Mouse (Mus musculus) mesoderm, embryonic 11.5 days (tissue): ENCODE results near the gene Ankzf1.

Experiments
- DNase-seq: peaks from one replicate; pipeline ENCODE4 v3.0.0-alpha.2; 2012; ENCODE audit warnings: low read depth, low spot score

Ankzf1 gene

DNA sequence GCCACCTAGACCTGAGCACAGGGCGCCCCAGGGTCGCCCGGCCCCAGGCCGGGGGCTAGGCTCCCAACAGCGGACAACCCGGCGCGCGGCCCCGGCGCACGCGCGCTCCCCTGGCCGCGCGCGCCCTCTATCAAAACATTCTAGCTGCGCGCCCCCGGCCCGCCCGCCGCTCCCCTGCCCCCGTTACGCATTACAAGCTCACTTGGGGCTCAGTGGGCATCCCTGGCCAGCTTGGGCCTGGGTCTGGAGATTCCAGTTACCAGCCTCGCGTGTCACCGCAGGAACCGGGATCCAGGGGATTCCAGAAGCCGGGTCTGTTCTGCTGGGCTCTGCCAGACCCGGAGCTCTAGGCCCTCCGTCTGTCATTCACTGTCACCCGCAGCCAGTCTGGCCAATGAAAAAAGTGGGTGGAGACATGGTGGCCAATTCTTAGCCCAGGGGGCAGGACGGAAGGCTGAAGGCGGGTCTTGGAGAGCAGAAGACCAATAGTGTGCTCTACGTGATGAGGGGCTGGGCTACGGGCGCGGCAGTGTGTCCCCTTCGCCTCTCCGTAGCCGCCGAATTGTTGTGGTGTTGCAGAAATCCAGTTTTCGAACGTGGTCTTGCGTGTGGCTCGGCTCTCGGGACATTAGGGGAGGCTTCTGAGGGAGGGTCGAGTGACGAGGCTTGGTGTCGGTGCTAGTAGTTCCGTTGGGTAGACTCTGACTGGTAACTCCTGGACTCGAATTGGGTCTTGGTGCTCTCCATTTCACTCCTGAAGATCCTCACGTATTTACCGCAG lies at the start of gene Ankzf1, which contains the start of gene Atg9a:
Ankzf1 (plus strand) TSS at position 530 of the 781 bp plus-strand sequence.
Atg9a (minus strand) TSS at position 575 of the 781 bp plus-strand sequence.
- DNase-seq = peak; percentile 98

DNA sequence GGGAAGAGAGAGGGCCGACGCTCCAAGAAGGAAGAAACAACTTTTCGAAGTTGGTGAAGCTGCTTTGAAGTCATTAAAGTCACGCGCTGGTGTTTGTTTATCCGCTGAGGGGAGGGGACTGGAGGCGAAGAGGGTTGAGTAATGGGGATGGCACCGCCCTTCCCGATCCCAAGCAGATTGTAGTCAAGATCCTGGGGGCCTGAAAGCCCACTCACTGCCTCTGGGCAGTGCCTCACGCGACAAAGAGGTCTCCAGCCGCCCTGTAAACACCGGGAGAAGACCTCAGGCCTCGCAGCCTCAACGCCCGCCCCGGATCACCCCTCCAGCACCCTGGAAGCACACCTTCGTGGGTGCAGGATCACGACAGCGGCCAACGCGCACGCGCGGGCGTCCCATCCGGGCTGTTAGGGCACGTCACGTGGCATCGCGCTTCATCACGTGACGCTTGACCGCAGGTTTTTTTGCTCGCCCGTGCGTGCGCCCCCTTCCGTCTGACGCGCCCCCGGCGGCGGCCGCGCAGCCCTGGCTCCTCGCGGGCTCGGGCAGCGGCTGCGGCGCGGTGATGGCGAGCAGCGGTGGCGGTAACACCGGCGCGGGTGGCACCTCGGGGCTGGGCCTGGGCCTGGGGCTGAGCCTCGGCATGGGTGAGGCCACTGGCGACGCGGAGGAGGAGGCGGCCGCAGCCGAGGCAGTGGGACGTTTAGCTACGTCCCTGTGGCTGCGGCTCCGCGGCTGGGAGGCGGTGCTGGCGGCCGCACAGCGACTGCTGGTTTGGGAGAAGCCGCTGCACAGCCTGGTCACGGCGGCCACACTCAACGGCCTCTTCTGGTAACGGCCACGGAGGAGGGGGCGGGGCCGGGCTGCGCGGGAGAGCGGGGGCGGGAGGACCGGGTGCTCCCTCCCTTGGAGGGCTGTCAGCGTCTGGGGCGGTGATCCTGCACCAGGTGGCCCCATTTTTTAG lies 49.4 kb upstream of the Ankzf1 start, which contains the start of the genes Cnppd1 and Retreg2:
Cnppd1 (minus strand) TSS at position 411 of the 961 bp plus-strand sequence.
Retreg2 (plus strand) TSS at position 478 of the 961 bp plus-strand sequence.
- DNase-seq = peak; percentile 97

GRCm38 (mm10) chr1:75145589-75145988 lies 46.4 kb upstream of the Ankzf1 start:
- DNase-seq = no peak

DNA sequence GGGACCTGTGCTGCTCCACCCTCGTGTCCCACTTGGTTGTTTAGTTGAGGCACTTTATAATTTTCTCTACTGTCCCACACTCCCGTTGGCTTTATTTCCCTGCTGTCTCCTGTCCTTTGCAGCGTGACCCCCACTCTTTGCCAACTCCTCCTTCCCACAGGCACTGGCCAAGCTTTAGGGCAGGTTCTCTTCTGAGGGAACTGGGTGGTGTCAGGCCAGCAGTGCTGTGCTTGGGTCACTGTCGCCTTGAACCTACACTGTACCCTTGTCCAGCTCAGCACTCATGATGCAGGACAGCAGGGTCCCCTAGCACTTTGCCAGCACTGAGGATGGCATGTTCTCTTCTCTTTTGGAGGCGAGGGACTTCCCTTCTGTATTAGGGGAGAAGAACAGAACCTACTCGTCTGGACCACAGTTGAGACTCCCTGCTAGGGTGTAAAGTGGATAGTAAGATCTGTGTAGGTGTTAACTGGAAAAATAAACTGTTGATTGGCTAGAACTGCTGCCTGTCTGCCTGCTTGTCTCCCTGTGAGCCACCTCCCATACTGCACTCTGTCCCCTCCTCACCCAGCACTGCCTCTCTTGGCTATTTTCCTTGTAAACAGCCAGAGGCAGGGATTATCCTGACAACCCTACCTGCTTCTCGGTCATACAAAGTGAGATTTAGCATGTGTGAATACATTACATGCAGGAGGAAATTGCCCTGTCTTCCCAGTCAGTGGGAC lies 44.4 kb upstream of the Ankzf1 start:
- no peak for DNase-seq

GRCm38 (mm10) chr1:75148727-75149126 lies 43.2 kb upstream of the Ankzf1 start:
- DNase-seq = no peak

DNA sequence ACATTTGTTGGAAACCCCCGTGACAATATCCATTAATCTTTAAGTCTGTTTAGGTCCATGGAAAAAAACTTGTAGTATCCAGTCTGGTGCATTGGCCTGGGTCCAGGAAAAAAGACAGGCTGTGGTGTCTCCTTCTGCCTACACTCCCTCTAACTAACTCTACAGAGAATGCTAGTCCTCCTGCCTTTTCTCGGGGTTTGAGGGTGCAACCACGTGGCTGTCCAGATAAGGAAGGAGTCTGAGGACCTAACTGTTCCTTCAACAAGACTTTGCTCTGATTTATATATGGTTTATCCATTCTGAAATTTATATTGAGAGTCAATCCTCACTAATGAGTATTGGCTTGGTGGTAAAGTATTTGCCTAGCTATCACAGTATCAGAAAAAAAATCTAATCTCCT lies 36.1 kb upstream of the Ankzf1 start:
- DNase-seq = no peak

- no peak for DNase-seq
These were observed 33.0 kb upstream of the Ankzf1 start for GRCm38 (mm10) chr1:75158990-75159389.

GRCm38 (mm10) chr1:75159540-75160255 lies 32.3 kb upstream of the Ankzf1 start:
- DNase-seq = no peak

GRCm38 (mm10) chr1:75160256-75160617 lies 31.7 kb upstream of the Ankzf1 start:
- no peak for DNase-seq

- DNase-seq = no peak
These were observed 23.9 kb upstream of the Ankzf1 start for GRCm38 (mm10) chr1:75168093-75168471.

- peak; percentile 96 for DNase-seq
These were observed 23.2 kb upstream of the Ankzf1 start, which contains the start of gene Zfand2b for GRCm38 (mm10) chr1:75168472-75169464. Zfand2b (plus strand) TSS chr1:75168646.

- no peak for DNase-seq
These were observed 12.4 kb upstream of the Ankzf1 start for GRCm38 (mm10) chr1:75179334-75180104.

GRCm38 (mm10) chr1:75180105-75180590 lies 11.8 kb upstream of the Ankzf1 start, which contains the start of gene Abcb6:
Abcb6 (minus strand) TSS chr1:75180392.
- DNase-seq = peak; percentile 89

- no peak for DNase-seq
These were observed 11.2 kb upstream of the Ankzf1 start for GRCm38 (mm10) chr1:75180741-75181140.

GRCm38 (mm10) chr1:75181377-75181870 lies 10.5 kb upstream of the Ankzf1 start:
- DNase-seq = no peak

GRCm38 (mm10) chr1:75182160-75182559 lies 9.8 kb upstream of the Ankzf1 start:
- DNase-seq = no peak

- DNase-seq = no peak
These were observed 6.5 kb upstream of the Ankzf1 start for GRCm38 (mm10) chr1:75185495-75185894.

DNA sequence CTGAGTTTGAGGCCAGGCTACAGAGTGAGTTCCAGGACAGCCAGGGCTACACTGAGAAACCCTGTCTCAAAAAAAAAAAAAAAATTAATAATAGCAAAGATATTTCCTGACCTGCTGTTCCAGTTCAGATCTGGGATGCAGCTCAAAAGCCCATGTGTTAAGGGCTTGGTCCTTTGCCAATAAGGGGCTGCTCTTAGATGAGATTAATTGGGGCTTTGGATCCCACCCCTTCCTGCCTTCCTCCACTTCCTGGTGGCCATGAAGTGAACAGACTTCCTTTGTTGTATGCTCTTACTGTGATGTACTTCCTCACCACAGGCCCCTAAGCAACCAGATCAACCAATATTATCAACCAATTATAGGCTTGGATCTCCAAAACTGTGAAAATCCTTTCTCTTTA lies 4.8 kb upstream of the Ankzf1 start:
- DNase-seq = no peak
